Mouse (Mus musculus) lung, embryonic 14.5 days (tissue): ENCODE measurements around the gene Scd2. TPM values are rescaled to one million over a fixed set of nuclear protein-coding genes. Genes with fewer than 3 reads are reported as not detected.
"Not testable (repeated sequence)": the region's sequence is repeated elsewhere in the genome, so short reads cannot be mapped to it uniquely, and the experiment has no call there.

Experiments
- ATAC-seq: fragments of 200-750 bp; cut with Nextera tagmentation; 2 replicates; pipeline ENCODE4 v1.8.0; 2017; ENCODE audit warnings: mild to moderate bottlenecking, moderate TSS enrichment, moderate library complexity; ENCODE audit not compliant: insufficient read depth
- DNase-seq: peaks from one replicate; pipeline ENCODE4 v3.0.0-alpha.2; 2015
- H3K27ac ChIP-seq: fragments of 300-500 bp; sonication (generic); 2 replicates; pipeline ENCODE4 v1.5.1; 2014; ENCODE audit warnings: low read depth, mild to moderate bottlenecking, moderate library complexity
- H3K27me3 ChIP-seq: fragments of 300-500 bp; sonication (generic); 2 replicates; pipeline ENCODE4 v1.6.1; 2014; ENCODE audit warnings: low read length, control low read depth; ENCODE audit not compliant: insufficient read depth
- H3K36me3 ChIP-seq: fragments of 300-500 bp; sonication (generic); 2 replicates; pipeline ENCODE4 v1.6.1; 2014; ENCODE audit warnings: control low read depth; ENCODE audit not compliant: insufficient read depth
- H3K4me1 ChIP-seq: fragments of 300-500 bp; sonication (generic); 2 replicates; pipeline ENCODE4 v1.6.1; 2014; ENCODE audit warnings: antibody characterized with exemption, control low read depth; ENCODE audit not compliant: insufficient read depth
- H3K4me2 ChIP-seq: fragments of 300-500 bp; sonication (generic); 2 replicates; pipeline ENCODE4 v1.6.1; 2014; ENCODE audit warnings: mild to moderate bottlenecking
- H3K4me3 ChIP-seq: fragments of 300-500 bp; sonication (generic); 2 replicates; pipeline ENCODE4 v1.5.1; 2014; ENCODE audit warnings: low read depth, low read length
- H3K9ac ChIP-seq: fragments of 300-500 bp; sonication (generic); 2 replicates; pipeline ENCODE4 v1.6.1; 2014
- H3K9me3 ChIP-seq: fragments of 300-500 bp; sonication (generic); 2 replicates; pipeline ENCODE4 v1.6.1; 2016; ENCODE audit warnings: low read depth, low read length, control low read depth
- CTCF ChIP-seq: IDR thresholded peaks from 2 replicates; pipeline ENCODE4 v1.5.1; 2016; ENCODE audit warnings: antibody characterized with exemption, low read depth
- WGBS: fragments of 180-500 bp; shearing (Covaris S2); extraction: QIAGEN DNeasy Blood & Tissue Kit; methylation state at CpG from one replicate; pipeline ENCODE4 v1.1.7; 2014; 5-methylcytosine and 5-hydroxymethylcytosine counted together
- polyA plus RNA-seq: library from polyadenylated mRNA; unstranded; fragments of >200 nt; fragmentation: Nextera tagmentation; extraction: Ambion mirVana; gene quantifications from 2 replicates; pipeline ENCODE4 v1.2.1, GENCODE M21; 2014

The Scd2 gene
- 248 and 257 TPM in 2 replicates for polyA plus RNA-seq

DNA sequence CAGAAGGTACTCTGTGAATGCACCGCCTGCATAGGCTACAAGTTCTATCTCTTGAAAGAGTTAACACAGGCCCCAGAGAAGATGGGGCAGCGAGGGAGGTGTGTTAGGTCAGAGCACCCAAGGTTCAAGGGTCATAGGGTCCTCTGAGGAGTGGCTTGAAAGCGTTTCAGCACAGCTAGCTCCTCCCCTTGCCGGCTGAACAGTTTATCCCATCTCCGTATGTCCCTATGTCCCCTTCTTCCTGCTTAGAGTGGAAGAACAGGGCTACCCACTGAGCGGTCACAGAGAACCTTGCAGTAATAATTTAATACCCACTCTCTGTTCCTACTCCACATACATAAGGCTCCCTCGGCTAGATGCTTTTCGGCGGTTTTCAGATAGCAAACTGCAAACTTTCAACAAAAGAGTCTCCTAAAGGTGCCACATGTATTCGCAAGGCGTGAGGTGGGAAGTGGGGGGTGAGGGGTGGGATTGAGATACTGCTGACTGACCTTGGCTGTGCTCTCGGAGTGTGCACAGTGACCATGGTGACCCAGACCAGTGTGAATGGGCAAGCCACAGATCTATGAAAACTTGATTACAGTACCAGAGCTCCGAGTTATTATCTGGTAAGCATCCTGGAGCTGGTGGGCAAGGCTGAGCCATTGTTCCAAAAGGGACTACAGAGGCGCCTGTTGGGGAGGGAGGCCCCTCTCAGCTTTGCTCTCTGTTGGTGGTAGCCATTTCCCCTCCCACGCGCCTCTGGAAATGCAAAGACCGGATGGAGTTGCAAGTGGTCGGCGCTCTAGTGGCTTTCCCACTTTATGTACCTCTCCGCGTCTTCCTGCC lies at the start of gene Scd2:
Gene Scd2 (plus strand): TSS at position 734 of the 828 bp plus-strand sequence.
- H3K9ac ChIP-seq, result peak within 1 kb of the TSS; percentile 83
- no peak for TF ChIP-seq CTCF
- H3K4me3 ChIP-seq, result peak within 1 kb of the TSS; percentile 81
- no peaks in the 10 kb centered on the region for H3K9me3 ChIP-seq
- peak within 1 kb of the TSS; percentile 90 for H3K4me2 ChIP-seq
- WGBS, result 2% methylated on average over 21 of the region's 21 CpGs
- no peaks in the 10 kb centered on the region for H3K27me3 ChIP-seq
- ATAC-seq (no peak), DNase-seq (peak; percentile 60)
- H3K36me3 ChIP-seq, result peaks cover 33% of the 10 kb centered on the region
- peaks cover 31% of the 10 kb centered on the region for H3K4me1 ChIP-seq
- peak within 1 kb of the TSS; percentile 95 for H3K27ac ChIP-seq

DNA sequence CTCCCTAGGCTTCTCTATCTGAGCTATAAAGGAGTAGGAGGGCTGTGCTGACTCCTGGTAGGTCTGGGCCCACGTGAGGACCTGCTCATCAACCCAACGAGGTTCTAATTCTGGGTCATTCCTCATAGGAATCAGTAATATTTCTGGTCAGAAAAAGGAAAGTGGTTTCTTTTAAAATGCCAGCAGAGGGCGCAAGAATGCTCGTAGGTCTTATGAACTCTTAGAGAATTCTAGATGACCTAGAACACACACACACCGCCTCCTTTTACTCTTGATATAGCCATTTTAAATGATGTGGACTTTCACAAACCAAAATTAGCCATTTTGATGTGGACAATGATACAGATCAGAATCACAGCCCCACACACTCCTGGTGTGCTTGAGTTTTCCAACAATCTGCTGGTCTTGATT lies 47.7 kb upstream of the Scd2 start:
- peak; percentile 65 for TF ChIP-seq CTCF
- H3K4me3 ChIP-seq, result no peak overlapping the region
- WGBS, result 5% methylated on average over 5 of the region's 5 CpGs
- ATAC-seq (no peak), DNase-seq (peak; percentile 95)
- H3K27ac ChIP-seq, result no peak overlapping the region
- no peak overlapping the region for H3K9ac ChIP-seq
- H3K4me2 ChIP-seq, result peak overlapping the region; percentile 92
- no peaks in the 10 kb centered on the region for H3K27me3 ChIP-seq
- peaks cover 16% of the 10 kb centered on the region; the same call in 1 of the 2 replicates for H3K4me1 ChIP-seq
- H3K9me3 ChIP-seq, result no peaks in the 10 kb centered on the region
- no peaks in the 10 kb centered on the region for H3K36me3 ChIP-seq

DNA sequence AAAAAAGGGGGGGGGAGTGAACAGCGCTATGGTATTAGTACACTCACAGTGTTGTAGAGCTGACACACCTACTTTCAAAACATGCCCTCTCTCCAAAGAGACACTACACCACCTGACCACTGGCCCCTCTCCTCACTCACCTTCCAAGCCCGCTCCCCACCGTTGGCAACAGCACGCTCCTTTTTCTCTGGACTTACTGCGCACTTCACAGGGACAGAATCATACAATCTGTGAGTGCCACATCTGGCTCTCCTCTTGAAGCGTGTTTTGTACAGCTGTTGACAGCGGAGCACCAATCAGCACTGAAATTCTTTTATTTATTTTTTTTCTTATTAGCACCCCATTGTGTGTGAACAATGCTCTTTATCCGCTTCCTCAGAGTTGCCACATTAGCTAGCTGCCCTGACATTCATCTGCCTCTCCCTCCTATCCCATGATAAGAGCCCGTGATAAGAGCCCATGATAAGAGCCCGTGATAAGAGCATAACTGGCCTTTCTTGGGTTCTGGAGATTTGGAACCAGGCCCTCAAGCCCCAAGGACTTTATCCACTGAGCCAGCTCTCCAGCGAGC lies 47.0 kb upstream of the Scd2 start:
- Histone ChIP-seq H3K27ac (no peak overlapping the region), H3K9ac (no peak overlapping the region), H3K4me2 (peak overlapping the region; percentile 92)

DNA sequence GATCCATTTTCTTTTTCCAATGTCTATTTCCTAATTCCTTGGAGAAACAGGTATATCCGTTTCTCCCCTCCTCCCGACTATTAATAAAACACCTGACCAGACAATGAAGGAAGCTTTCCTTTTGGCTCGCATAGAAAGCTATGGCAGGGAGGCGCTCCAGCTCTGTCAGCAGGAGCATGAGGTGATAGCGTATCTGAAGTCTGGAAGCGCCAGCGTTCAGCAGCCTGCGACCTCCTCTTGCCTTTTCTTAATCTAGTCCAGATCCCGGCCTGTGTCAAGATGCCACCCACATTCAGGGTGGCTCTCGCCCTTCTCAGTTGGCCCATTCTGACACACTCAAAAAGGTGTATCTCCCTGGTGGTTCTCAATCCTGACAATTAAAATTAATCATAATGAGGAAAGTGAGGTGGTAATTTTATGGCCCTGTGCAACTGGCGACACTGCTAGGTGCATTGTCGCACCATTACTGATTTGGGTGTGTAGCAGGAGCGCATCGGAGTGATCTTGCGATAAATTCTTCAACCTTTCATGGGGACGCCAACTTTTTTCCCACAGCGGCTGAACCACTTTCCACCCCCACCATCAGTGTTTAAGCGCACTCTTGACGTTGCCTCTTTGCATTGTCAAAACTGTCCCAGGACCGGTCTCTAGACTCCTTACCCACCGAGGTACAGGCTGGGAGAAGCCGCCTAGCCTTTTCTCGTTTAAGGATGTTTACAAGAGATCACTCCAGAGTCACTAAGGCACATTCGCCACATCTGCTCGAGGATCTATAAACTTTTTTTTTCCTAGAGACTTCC lies 46.0 kb upstream of the Scd2 start:
- Histone ChIP-seq H3K9me3 (no peaks in the 10 kb centered on the region), H3K36me3 (no peaks in the 10 kb centered on the region), H3K9ac (peak overlapping the region; percentile 56), H3K4me3 (peak overlapping the region; percentile 45), H3K4me1 (peaks cover 16% of the 10 kb centered on the region; the same call in 1 of the 2 replicates), H3K27me3 (no peaks in the 10 kb centered on the region), H3K27ac (peak overlapping the region; percentile 93), H3K4me2 (peak overlapping the region; percentile 92)
- peak; percentile 44 for DNase-seq
- ATAC-seq, result peak; percentile 50
- TF ChIP-seq CTCF, result no peak
- WGBS, result 2% methylated on average over 25 of the region's 25 CpGs

More for the DNA sequence above, 47.0 kb upstream of the Scd2 start:
- H3K9me3 ChIP-seq, result no peaks in the 10 kb centered on the region
- DNase-seq (peak; percentile 21), ATAC-seq (no peak)
- no peaks in the 10 kb centered on the region for H3K36me3 ChIP-seq
- peaks cover 16% of the 10 kb centered on the region; the same call in 1 of the 2 replicates for H3K4me1 ChIP-seq
- no peaks in the 10 kb centered on the region for H3K27me3 ChIP-seq
- 31% methylated on average over 11 of the region's 11 CpGs for WGBS
- H3K4me3 ChIP-seq, result no peak overlapping the region
- TF ChIP-seq CTCF, result no peak

DNA sequence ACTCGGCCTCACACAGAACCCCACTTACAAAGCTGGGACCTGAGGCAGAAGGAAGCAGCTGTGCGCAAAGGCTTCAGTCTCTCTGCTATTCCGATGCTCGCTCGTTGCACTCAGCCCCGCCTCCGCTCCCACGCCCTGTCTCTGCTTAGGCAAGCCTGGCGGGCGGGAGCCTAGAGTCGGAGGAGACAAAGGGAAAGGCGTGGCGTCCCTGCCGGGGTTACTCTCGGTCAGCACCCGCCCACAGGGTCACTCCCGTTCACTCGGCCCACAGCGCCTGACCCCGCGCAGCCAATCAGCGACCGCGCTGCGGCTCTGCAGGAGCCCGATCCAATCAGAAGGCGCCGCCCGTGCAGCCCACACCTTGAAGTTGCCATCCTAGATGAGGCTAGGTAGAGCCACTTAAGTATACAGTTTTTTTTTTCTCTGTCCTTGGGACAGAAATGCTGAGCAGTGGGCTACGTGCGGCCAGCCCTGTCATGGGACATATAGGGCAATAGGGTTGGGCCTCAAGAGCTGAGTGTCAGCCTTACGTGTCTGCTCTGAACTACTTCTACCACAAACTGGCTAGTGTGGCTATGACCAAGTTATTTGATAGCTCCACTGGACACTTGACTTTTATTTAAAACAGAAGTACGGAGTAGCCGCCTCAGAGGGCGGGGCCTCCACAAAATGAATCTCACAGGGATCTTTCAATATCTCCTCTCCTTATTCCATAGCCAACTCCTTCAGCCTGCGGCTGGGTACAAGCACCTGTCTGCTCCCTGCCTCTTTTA lies 45.2 kb upstream of the Scd2 start:
- peaks cover 16% of the 10 kb centered on the region; the same call in 1 of the 2 replicates for H3K4me1 ChIP-seq
- WGBS, result 1% methylated on average over 36 of the region's 36 CpGs
- peak overlapping the region; percentile 56 for H3K9ac ChIP-seq
- peak overlapping the region; percentile 92 for H3K4me2 ChIP-seq
- no peaks in the 10 kb centered on the region for H3K36me3 ChIP-seq
- H3K27ac ChIP-seq, result peak overlapping the region; percentile 93
- no peak for TF ChIP-seq CTCF
- no peaks in the 10 kb centered on the region for H3K27me3 ChIP-seq
- DNase-seq, result peak; percentile 99
- H3K4me3 ChIP-seq, result peak overlapping the region; percentile 45
- peak; percentile 98 for ATAC-seq
- H3K9me3 ChIP-seq, result no peaks in the 10 kb centered on the region

DNA sequence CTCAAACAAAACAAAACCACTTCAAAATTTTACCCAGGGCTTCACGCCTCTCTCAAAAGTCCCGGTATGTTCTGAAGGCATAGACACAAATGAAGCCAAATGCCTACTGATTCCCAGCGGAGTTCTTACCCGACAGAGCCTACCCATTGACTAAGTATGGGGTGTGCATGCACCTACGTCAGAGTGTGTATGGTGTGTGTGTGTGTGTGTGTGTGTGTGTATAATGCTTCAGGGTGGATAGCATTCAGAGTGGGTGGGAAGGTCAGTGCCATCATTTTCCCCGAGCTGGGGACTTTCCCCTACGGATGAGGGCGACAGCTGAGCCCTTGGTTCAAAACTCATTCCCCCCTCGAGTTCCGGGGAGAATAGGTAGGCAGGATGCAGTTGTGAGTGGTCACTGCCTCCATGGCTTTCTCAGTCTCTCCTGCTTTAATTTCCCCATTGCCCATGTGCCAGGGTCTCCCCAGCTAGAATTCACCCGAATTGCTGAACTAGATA lies 44.6 kb upstream of the Scd2 start:
- Histone ChIP-seq H3K4me1 (peaks cover 16% of the 10 kb centered on the region; the same call in 1 of the 2 replicates), H3K4me3 (peak overlapping the region; percentile 45), H3K27me3 (no peaks in the 10 kb centered on the region), H3K27ac (peak overlapping the region; percentile 93), H3K36me3 (no peaks in the 10 kb centered on the region), H3K9ac (no peak overlapping the region), H3K9me3 (no peaks in the 10 kb centered on the region), H3K4me2 (peak overlapping the region; percentile 92)
- DNase-seq (no peak), ATAC-seq (0 out of 2 replicates have a peak, but pooled peaks have one; percentile 0)
- WGBS, result 54% methylated on average over 11 of the region's 11 CpGs
- no peak for TF ChIP-seq CTCF

DNA sequence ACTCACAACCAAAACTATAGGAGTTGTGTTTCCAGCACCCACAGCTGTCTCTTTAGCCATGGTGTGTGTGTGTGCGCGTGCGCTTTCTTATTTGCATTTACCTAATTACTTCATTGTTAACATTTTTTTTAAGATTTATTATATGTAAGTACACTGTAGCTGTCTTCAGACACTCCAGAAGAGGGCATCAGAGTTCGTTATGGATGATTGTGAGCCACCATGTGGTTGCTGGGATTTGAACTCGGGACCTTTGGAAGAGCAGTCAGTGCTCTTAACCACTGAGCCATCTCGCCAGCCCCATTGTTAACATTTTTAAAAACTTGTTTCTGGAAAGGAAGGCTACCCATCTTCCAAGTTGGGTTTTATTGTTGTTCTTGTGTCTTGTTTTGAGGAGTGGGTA lies 42.3 kb upstream of the Scd2 start:
- H3K4me1 ChIP-seq, result peaks cover 13% of the 10 kb centered on the region; the same call in 1 of the 2 replicates
- not testable (repeated sequence) for H3K4me3 ChIP-seq, ATAC-seq, H3K27me3 ChIP-seq, DNase-seq, H3K9ac ChIP-seq, H3K27ac ChIP-seq, H3K9me3 ChIP-seq, H3K4me2 ChIP-seq, H3K36me3 ChIP-seq
- 91% methylated on average over 6 of the region's 6 CpGs for WGBS
